Mouse (Mus musculus) MEL (cell line): ENCODE results near the gene Hist1h2ac. TPM values are rescaled to one million over a fixed set of nuclear protein-coding genes. Genes with fewer than 3 reads are reported as not detected.

ENCODE experiments used
- DNase-seq: peaks from one replicate; pipeline ENCODE4 v3.0.0; 2011; ENCODE audit warnings: low read depth, low spot score
- H3K27ac ChIP-seq: 2 replicates; pipeline ENCODE4 v1.5.1; 2012; ENCODE audit warnings: low read depth, mild to moderate bottlenecking, control low read depth, low read length, moderate library complexity; ENCODE audit not compliant: control insufficient read depth
- H3K27me3 ChIP-seq, 2 experiments: fragments of 150-350 bp in 1 of 2; sonication (generic) in 1 of 2; 2 replicates each; pipeline ENCODE4 v1.6.1; 2012; ENCODE audit warnings: low read length in 2 of 2, mild to moderate bottlenecking in 2 of 2, improper control_type of control experiment in 1 of 2, moderate library complexity in 1 of 2; ENCODE audit not compliant: insufficient read depth in 2 of 2, control insufficient read depth in 1 of 2
- H3K36me3 ChIP-seq, 2 experiments: 2 replicates each; pipeline ENCODE4 v1.6.1; 2012 to 2014; ENCODE audit warnings: low read length in 2 of 2, improper control_type of control experiment in 1 of 2, inconsistent platforms in 1 of 2, mild to moderate bottlenecking in 1 of 2; ENCODE audit not compliant: insufficient read depth in 2 of 2, control insufficient read depth in 1 of 2
- H3K4me1 ChIP-seq, 2 experiments: fragments of 150-350 bp in 1 of 2; sonication (generic) in 1 of 2; 2 replicates each; pipeline ENCODE4 v1.6.1; 2012; ENCODE audit warnings: low read length in 2 of 2, improper control_type of control experiment in 1 of 2, mild to moderate bottlenecking in 1 of 2; ENCODE audit not compliant: insufficient read depth in 2 of 2, control insufficient read depth in 1 of 2
- H3K4me3 ChIP-seq, 2 experiments: fragments of 150-350 bp in 1 of 2; sonication (generic) in 1 of 2; 2 replicates each; pipeline ENCODE4 v1.5.1; 2012; ENCODE audit warnings: low read depth in 2 of 2, low read length in 2 of 2, mild to moderate bottlenecking in 2 of 2, moderate library complexity in 2 of 2, control low read depth in 1 of 2, improper control_type of control experiment in 1 of 2; ENCODE audit not compliant: control insufficient read depth in 1 of 2, insufficient read depth in 1 of 2
- H3K79me2 ChIP-seq: 2 replicates; pipeline ENCODE4 v1.6.1; 2012; ENCODE audit warnings: mild to moderate bottlenecking, low read length, moderate library complexity; ENCODE audit not compliant: control insufficient read depth, poor library complexity, insufficient read depth
- H3K9ac ChIP-seq: 2 replicates; pipeline ENCODE4 v1.6.1; 2012; ENCODE audit warnings: low read depth, mild to moderate bottlenecking, control low read depth, low read length, moderate library complexity; ENCODE audit not compliant: control insufficient read depth, poor library complexity, severe bottlenecking
- H3K9me3 ChIP-seq: fragments of 150-350 bp; sonication (generic); replicated peaks from 2 replicates; pipeline ENCODE4 v1.6.1; 2012; ENCODE audit warnings: mild to moderate bottlenecking, low read length, improper control_type of control experiment, moderate library complexity; ENCODE audit not compliant: insufficient read depth
- CHD1 ChIP-seq: IDR thresholded peaks from 2 replicates; pipeline ENCODE4 v1.6.1; 2012; ENCODE audit warnings: low read depth, mild to moderate bottlenecking, inconsistent platforms, low read length, improper control_type of control experiment
- CHD2 ChIP-seq: IDR thresholded peaks from 2 replicates; pipeline ENCODE4 v1.6.1; 2011; ENCODE audit warnings: low read length, improper control_type of control experiment
- CTCF ChIP-seq, 3 experiments: IDR thresholded peaks in 2 of 3; conservative IDR thresholded peaks in 1 of 3; 2 replicates each; pipeline ENCODE4 v1.5.1; 2011 to 2012; ENCODE audit warnings: low read length in 3 of 3, low read depth in 2 of 3, mild to moderate bottlenecking in 2 of 3, improper control_type of control experiment in 1 of 3, inconsistent platforms in 1 of 3, mixed read lengths in 1 of 3, moderate library complexity in 1 of 3; ENCODE audit not compliant: control insufficient read depth in 1 of 3, insufficient read depth in 1 of 3, poor library complexity in 1 of 3, severe bottlenecking in 1 of 3
- ETS1 ChIP-seq: IDR thresholded peaks from 2 replicates; pipeline ENCODE4 v1.6.1; 2012; ENCODE audit warnings: low read depth, mild to moderate bottlenecking, inconsistent platforms, low read length, improper control_type of control experiment, moderate library complexity
- GABPA ChIP-seq: IDR thresholded peaks from 2 replicates; pipeline ENCODE4 v1.6.1; 2012; ENCODE audit warnings: low read depth, mild to moderate bottlenecking, inconsistent platforms, low read length, improper control_type of control experiment, moderate library complexity
- GATA1 ChIP-seq: IDR thresholded peaks from 2 replicates; pipeline ENCODE4 v1.6.1; 2011; ENCODE audit warnings: low read depth, low read length, improper control_type of control experiment
- HCFC1 ChIP-seq: IDR thresholded peaks from 2 replicates; pipeline ENCODE4 v1.6.1; 2012; ENCODE audit warnings: low read depth, mild to moderate bottlenecking, inconsistent platforms, low read length, improper control_type of control experiment, moderate library complexity
- KAT2A ChIP-seq: conservative IDR thresholded peaks from 2 replicates; pipeline ENCODE4 v1.6.1; 2012; ENCODE audit warnings: low read depth, low read length, improper control_type of control experiment, inconsistent platforms
- MAFK ChIP-seq: IDR thresholded peaks from 2 replicates; pipeline ENCODE4 v1.6.1; 2011; ENCODE audit warnings: low read depth, mild to moderate bottlenecking, low read length, improper control_type of control experiment, borderline replicate concordance
- MAX ChIP-seq: IDR thresholded peaks from 2 replicates; pipeline ENCODE4 v1.6.1; 2011; ENCODE audit warnings: low read length, improper control_type of control experiment
- MAZ ChIP-seq: IDR thresholded peaks from 2 replicates; pipeline ENCODE4 v1.6.1; 2012; ENCODE audit warnings: low read depth, mild to moderate bottlenecking, inconsistent platforms, low read length, improper control_type of control experiment
- MEF2A ChIP-seq: IDR thresholded peaks from 2 replicates; pipeline ENCODE4 v1.6.1; 2014; ENCODE audit warnings: low read depth, mild to moderate bottlenecking, inconsistent platforms, low read length, improper control_type of control experiment; ENCODE audit not compliant: poor library complexity, insufficient replicate concordance, severe bottlenecking; ENCODE audit errors: extremely low read depth
- MYB ChIP-seq: IDR thresholded peaks from 2 replicates; pipeline ENCODE4 v1.6.1; 2011; ENCODE audit warnings: mild to moderate bottlenecking, low read depth, low read length, improper control_type of control experiment
- NRF1 ChIP-seq: IDR thresholded peaks from 2 replicates; pipeline ENCODE4 v1.6.1; 2014; ENCODE audit warnings: low read depth, mild to moderate bottlenecking, inconsistent platforms, low read length, improper control_type of control experiment, moderate library complexity; ENCODE audit not compliant: poor library complexity, insufficient read depth, severe bottlenecking
- POLR2AphosphoS2 ChIP-seq: IDR thresholded peaks from 2 replicates; pipeline ENCODE4 v1.6.1; 2011; ENCODE audit warnings: low read length, improper control_type of control experiment
- RAD21 ChIP-seq: IDR thresholded peaks from 2 replicates; pipeline ENCODE4 v1.6.1; 2011; ENCODE audit warnings: mild to moderate bottlenecking, low read depth, low read length, improper control_type of control experiment
- RCOR1 ChIP-seq: IDR thresholded peaks from 2 replicates; pipeline ENCODE4 v1.6.1; 2012; ENCODE audit warnings: low read depth, mild to moderate bottlenecking, inconsistent platforms, low read length, improper control_type of control experiment
- SIN3A ChIP-seq: IDR thresholded peaks from 2 replicates; pipeline ENCODE4 v1.6.1; 2012; ENCODE audit warnings: low read length, improper control_type of control experiment, inconsistent platforms
- TBP ChIP-seq: IDR thresholded peaks from 2 replicates; pipeline ENCODE4 v1.8.0; 2011; ENCODE audit warnings: low read depth, low read length, improper control_type of control experiment
- ZC3H11A ChIP-seq: IDR thresholded peaks from 2 replicates; pipeline ENCODE4 v1.6.1; 2012; ENCODE audit warnings: low read depth, mild to moderate bottlenecking, inconsistent platforms, low read length, improper control_type of control experiment
- ZKSCAN1 ChIP-seq: IDR thresholded peaks from 2 replicates; pipeline ENCODE4 v1.6.1; 2012; ENCODE audit warnings: low read depth, mild to moderate bottlenecking, inconsistent platforms, low read length, improper control_type of control experiment, moderate library complexity
- ZMIZ1 ChIP-seq: IDR thresholded peaks from 2 replicates; pipeline ENCODE4 v1.6.1; 2012; ENCODE audit warnings: low read depth, mild to moderate bottlenecking, inconsistent platforms, low read length, improper control_type of control experiment, moderate library complexity
- ZNF384 ChIP-seq: IDR thresholded peaks from 2 replicates; pipeline ENCODE4 v1.6.1; 2012; ENCODE audit warnings: low read depth, mild to moderate bottlenecking, inconsistent platforms, low read length, improper control_type of control experiment
- polyA plus RNA-seq, 2 experiments: library from polyadenylated mRNA; stranded (reverse) in 1 of 2; unstranded in 1 of 2; fragments of >175 nt in 1 of 2; fragments of >200 nt in 1 of 2; gene quantifications; 2 replicates each; pipeline versions ENCODE4 v1.2.1 to v1.2.4; 2012; ENCODE audit warnings: low replicate concordance in 2 of 2, low read depth in 1 of 2; ENCODE audit not compliant: insufficient read length in 2 of 2, insufficient read depth in 1 of 2, missing spikeins in 1 of 2
- total RNA-seq: library from RNA; depleted of rRNA; stranded (reverse); fragments of 300-350 nt; gene quantifications from 2 replicates; pipeline ENCODE4 v1.2.3, GENCODE M21; 2012

The Hist1h2ac gene
- total and polyA plus RNA-seq, 3 experiments: 0.15 to 123 TPM; not detected in 1

GRCm38 (mm10) chr13:23729192-23729525, 45.4 kb upstream of the Hist1h2ac start:
- H3K27me3 ChIP-seq: no peaks in the 10 kb centered on the region
- TF ChIP-seq KAT2A: no peak
- no peak for TF ChIP-seq ZC3H11A
- TF ChIP-seq HCFC1: no peak
- no peak for TF ChIP-seq MAFK
- TF ChIP-seq ZNF384: no peak
- TF ChIP-seq NRF1: no peak
- no peak for TF ChIP-seq TBP
- no peak for TF ChIP-seq GATA1
- no peak for TF ChIP-seq MYB
- TF ChIP-seq MAX: no peak
- no peaks in the 10 kb centered on the region for H3K79me2 ChIP-seq
- no peak overlapping the region for H3K9ac ChIP-seq
- peaks cover 3 to 9% of the 10 kb centered on the region in 2 experiments for H3K4me1 ChIP-seq
- no peak overlapping the region for H3K27ac ChIP-seq
- H3K4me3 ChIP-seq: no peak overlapping the region
- no peaks in the 10 kb centered on the region for H3K9me3 ChIP-seq
- H3K36me3 ChIP-seq: peaks cover 0 to 9% of the 10 kb centered on the region in 2 experiments; a peak in 2 of 4 replicates
- no peak for DNase-seq

DNA sequence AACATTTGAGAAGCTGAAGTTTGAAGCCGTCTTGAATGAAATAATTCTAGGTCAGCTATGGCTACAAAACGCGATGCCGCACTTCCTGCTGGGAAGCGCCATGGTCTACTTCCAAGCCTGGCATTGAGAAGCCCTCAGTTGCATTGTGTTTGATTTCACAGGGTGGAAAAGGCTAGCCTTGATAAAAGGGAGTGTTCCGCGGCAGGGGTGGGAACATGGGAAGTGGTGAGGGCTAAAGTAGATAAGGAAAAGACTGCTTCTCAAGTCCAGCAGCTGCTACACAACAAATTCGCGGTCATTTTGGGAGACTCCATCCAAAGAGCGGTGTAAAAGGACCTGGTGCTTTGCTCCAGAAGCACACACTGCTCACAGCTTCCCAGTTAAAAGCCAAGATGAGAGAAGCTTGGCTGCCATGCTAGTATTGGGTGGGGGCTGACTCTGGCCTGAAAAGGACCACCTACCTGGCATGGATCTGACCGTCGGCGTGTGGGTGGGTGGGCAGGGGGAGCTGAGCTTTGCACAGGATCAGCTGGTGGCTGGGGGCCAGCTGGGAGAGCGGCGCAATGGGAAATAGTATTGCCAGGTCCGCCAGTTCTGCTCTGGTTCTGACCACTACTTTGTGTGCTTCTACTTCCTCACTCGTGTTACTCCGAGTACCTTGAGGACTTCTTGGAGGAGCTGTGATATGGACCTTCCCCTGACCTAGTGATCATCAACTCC, 44.9 kb upstream of the Hist1h2ac start:
- no peaks in the 10 kb centered on the region for H3K27me3 ChIP-seq
- H3K79me2 ChIP-seq: no peaks in the 10 kb centered on the region
- no peak overlapping the region for H3K27ac ChIP-seq
- DNase-seq: no peak
- no peaks in the 10 kb centered on the region for H3K9me3 ChIP-seq
- no peak for TF ChIP-seq CHD1
- no peak for TF ChIP-seq ZNF384
- TF ChIP-seq ZC3H11A: no peak
- no peak for TF ChIP-seq NRF1
- no peak for TF ChIP-seq ZMIZ1
- TF ChIP-seq RAD21: no peak
- TF ChIP-seq SIN3A: no peak
- no peak for TF ChIP-seq TBP
- TF ChIP-seq ETS1: no peak
- no peak for TF ChIP-seq RCOR1
- no peak for TF ChIP-seq ZKSCAN1
- no peak for TF ChIP-seq KAT2A
- TF ChIP-seq MAZ: no peak
- no peak for TF ChIP-seq GATA1
- TF ChIP-seq CTCF (IDR thresholded peaks at IDR 0.05 in 2 of 3, conservative IDR thresholded peaks at IDR 0.05 in 1 of 3; ENCODE audit: control insufficient read depth in 1 of 3, insufficient read depth in 1 of 3, low read depth in 2 of 3, low read length in 3 of 3, poor library complexity in 1 of 3, severe bottlenecking in 1 of 3): no peak
- TF ChIP-seq MEF2A: no peak
- no peak for TF ChIP-seq POLR2AphosphoS2
- TF ChIP-seq CHD2: no peak
- TF ChIP-seq HCFC1: no peak
- TF ChIP-seq GABPA: no peak
- H3K9ac ChIP-seq: no peak overlapping the region
- no peak overlapping the region for H3K4me3 ChIP-seq
- H3K36me3 ChIP-seq: peaks cover 0 to 14% of the 10 kb centered on the region in 2 experiments; a peak in 2 of 4 replicates
- H3K4me1 ChIP-seq: peaks cover 7 to 14% of the 10 kb centered on the region in 2 experiments
